Mouse (Mus musculus) midbrain, embryonic 11.5 days (tissue): ENCODE data around the gene Iqcf3. TPM values are rescaled to one million over a fixed set of nuclear protein-coding genes. Genes with fewer than 3 reads are reported as not detected.

Experiments
- ATAC-seq: fragments of 200-750 bp; cut with Nextera tagmentation; 2 replicates; pipeline ENCODE4 v1.8.0; 2017; ENCODE audit warnings: moderate TSS enrichment, moderate library complexity; ENCODE audit not compliant: low FRiP score
- DNase-seq: peaks from one replicate; pipeline ENCODE4 v3.0.0; 2015; ENCODE audit warnings: low spot score; ENCODE audit errors: missing footprints
- H3K27ac ChIP-seq: fragments of 300-500 bp; sonication (generic); 2 replicates; pipeline ENCODE4 v1.5.1; 2014; ENCODE audit warnings: low read depth, low read length
- H3K27me3 ChIP-seq: fragments of 300-500 bp; sonication (generic); 2 replicates; pipeline ENCODE4 v1.6.1; 2014; ENCODE audit warnings: mild to moderate bottlenecking, low read length, moderate library complexity, mixed read lengths; ENCODE audit not compliant: control insufficient read depth, insufficient read depth
- H3K36me3 ChIP-seq: fragments of 300-500 bp; sonication (generic); 2 replicates; pipeline ENCODE4 v1.6.1; 2014; ENCODE audit warnings: mild to moderate bottlenecking, low read length, moderate library complexity, mixed read lengths; ENCODE audit not compliant: control insufficient read depth, insufficient read depth
- H3K4me1 ChIP-seq: fragments of 300-500 bp; sonication (generic); 2 replicates; pipeline ENCODE4 v1.6.1; 2014; ENCODE audit warnings: low read length; ENCODE audit not compliant: control insufficient read depth, insufficient read depth
- H3K4me2 ChIP-seq: fragments of 300-500 bp; sonication (generic); 2 replicates; pipeline ENCODE4 v1.6.1; 2014; ENCODE audit warnings: mild to moderate bottlenecking, moderate library complexity
- H3K4me3 ChIP-seq: fragments of 300-500 bp; sonication (generic); 2 replicates; pipeline ENCODE4 v1.5.1; 2014; ENCODE audit warnings: low read depth, low read length
- H3K9ac ChIP-seq: fragments of 300-500 bp; sonication (generic); 2 replicates; pipeline ENCODE4 v1.6.1; 2014; ENCODE audit warnings: low read length
- H3K9me3 ChIP-seq: fragments of 300-500 bp; sonication (generic); 2 replicates; pipeline ENCODE4 v1.6.1; 2016; ENCODE audit warnings: low read length; ENCODE audit not compliant: control insufficient read depth
- WGBS: fragments of 180-500 bp; shearing (Covaris S2); extraction: QIAGEN DNeasy Blood & Tissue Kit; methylation state at CpG from one replicate; pipeline ENCODE4 v1.1.7; 2014; 5-methylcytosine and 5-hydroxymethylcytosine counted together
- polyA plus RNA-seq: library from polyadenylated mRNA; unstranded; fragments of >200 nt; fragmentation: Nextera tagmentation; extraction: Ambion mirVana; gene quantifications from 2 replicates; pipeline ENCODE4 v1.2.1, GENCODE M21; 2014

Iqcf3 gene
- polyA plus RNA-seq, 1 experiment from 2014 or later: not detected

DNA sequence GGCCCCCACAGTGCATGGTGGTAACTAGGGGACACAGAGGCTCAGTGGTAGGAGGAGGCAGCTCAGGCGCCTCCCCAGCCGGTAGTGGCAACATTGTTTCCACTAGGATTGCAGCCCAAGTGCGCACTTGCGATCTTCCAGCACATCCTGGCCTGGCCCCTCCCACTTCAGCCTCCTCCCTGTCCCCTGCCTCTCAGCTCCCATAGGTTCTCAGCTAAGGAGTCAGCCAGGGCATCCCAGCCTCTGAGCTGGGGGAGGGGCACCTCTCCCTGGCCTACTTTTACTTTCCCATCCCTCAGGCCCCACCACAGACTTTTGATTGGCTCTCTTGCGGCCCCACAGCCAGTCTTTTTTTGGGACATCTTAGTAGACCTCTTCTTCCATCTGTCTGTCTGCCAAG, 89.5 kb downstream of the Iqcf3 start:
- H3K4me1 ChIP-seq: peaks cover 21% of the 10 kb centered on the region
- DNase-seq (no peak), ATAC-seq (no peak)
- no peak overlapping the region for H3K9ac ChIP-seq
- H3K36me3 ChIP-seq: no peaks in the 10 kb centered on the region
- no peaks in the 10 kb centered on the region for H3K9me3 ChIP-seq
- H3K4me2 ChIP-seq: no peak overlapping the region
- WGBS: 11% methylated on average over 5 of the region's 5 CpGs
- no peaks in the 10 kb centered on the region for H3K27me3 ChIP-seq
- no peak overlapping the region for H3K27ac ChIP-seq
- H3K4me3 ChIP-seq: no peak overlapping the region

DNA sequence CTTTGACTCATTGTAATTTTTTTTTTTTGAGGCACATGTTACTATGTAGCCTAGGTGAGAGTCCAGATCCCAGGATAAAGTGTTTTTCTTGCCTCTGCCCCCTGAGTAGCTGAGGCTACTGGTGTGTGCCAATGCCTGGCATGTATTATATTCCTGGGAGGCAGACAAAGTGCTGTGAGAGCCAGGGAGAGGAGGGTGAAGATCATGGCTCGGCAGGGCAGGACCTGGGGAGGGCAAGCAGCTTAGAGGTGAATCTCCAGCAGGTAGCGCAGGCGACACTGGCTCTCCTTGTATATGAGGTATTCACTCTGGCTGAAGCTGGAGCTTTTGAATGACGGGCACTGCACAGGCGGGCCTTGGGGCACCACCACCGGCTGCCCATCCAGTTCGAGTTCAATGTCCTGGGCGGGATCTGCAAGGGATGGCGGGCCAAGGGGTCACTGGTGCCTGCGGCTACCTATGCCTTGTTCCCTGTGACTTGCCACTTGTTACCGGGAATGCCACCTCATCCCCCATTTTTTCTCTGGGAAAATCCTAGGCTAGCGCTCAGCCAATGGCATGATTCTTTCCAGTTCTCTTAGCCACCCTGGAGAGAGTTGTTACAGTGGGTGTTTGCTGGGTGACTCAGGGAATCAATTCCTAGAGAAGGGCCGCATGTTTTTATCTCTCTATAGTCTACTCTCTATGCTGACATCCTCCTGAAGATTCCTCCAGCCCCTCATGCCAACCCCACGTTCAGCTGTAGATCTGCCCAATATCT, 90.3 kb downstream of the Iqcf3 start:
- no peak overlapping the region for H3K27ac ChIP-seq
- H3K36me3 ChIP-seq: no peaks in the 10 kb centered on the region
- no peak for ATAC-seq
- H3K9ac ChIP-seq: no peak overlapping the region; the same call in 1 of the 2 replicates
- H3K4me1 ChIP-seq: peaks cover 17% of the 10 kb centered on the region
- 67% methylated on average over 14 of the region's 14 CpGs for WGBS
- no peaks in the 10 kb centered on the region; the same call in 1 of the 2 replicates for H3K27me3 ChIP-seq
- H3K4me2 ChIP-seq: no peak overlapping the region
- H3K4me3 ChIP-seq: no peak overlapping the region
- no peak for DNase-seq
- H3K9me3 ChIP-seq: no peaks in the 10 kb centered on the region

DNA sequence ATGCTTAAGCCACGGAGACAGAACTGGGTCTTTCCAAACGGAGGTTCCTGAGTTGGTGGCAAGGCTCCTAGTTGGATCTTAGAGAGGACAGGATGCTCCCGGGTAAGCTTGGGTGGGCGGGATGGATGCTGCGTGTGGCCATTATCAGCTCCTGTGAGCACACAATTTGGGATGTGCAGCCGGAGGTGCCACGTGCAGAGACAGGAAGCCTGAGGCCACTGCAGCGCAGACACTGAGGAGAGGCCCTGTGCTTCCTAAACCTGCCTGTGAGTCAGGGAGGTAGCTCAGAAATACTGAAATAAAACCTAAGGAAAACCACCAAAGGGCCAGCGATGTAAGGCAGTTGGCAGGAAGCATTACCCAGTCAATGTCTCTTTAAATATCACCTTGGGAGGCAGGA, 91.7 kb downstream of the Iqcf3 start:
- H3K9me3 ChIP-seq: no peaks in the 10 kb centered on the region
- ATAC-seq (no peak), DNase-seq (no peak)
- peaks cover 3% of the 10 kb centered on the region for H3K27me3 ChIP-seq
- H3K4me3 ChIP-seq: no peak overlapping the region
- no peaks in the 10 kb centered on the region for H3K36me3 ChIP-seq
- no peak overlapping the region for H3K4me2 ChIP-seq
- 80% methylated on average over 9 of the region's 9 CpGs for WGBS
- no peak overlapping the region for H3K9ac ChIP-seq
- H3K27ac ChIP-seq: no peak overlapping the region
- H3K4me1 ChIP-seq: peaks cover 18% of the 10 kb centered on the region

DNA sequence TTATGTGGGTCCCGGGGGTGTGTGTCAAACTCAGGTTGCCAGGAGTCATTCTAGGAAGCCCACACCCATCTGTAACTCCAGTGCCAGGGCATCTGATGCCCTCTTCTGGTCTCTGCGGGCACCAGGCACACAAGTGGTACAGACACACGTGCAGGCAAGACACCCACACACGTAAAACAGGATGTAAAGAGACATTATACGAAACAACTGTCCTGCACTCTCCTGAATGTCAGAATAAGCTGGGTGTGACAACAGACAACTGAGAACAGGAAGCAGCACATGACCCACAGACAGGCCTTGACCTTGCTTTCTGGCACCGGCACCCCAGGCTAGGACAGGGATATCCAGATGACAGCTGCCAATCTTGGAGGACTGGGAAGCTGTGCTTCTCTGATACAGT, 92.1 kb downstream of the Iqcf3 start:
- H3K9me3 ChIP-seq: no peaks in the 10 kb centered on the region
- no peak overlapping the region for H3K4me2 ChIP-seq
- H3K4me1 ChIP-seq: peaks cover 18% of the 10 kb centered on the region
- peaks cover 3% of the 10 kb centered on the region for H3K27me3 ChIP-seq
- no peak overlapping the region for H3K27ac ChIP-seq
- no peak overlapping the region for H3K9ac ChIP-seq
- H3K4me3 ChIP-seq: no peak overlapping the region
- H3K36me3 ChIP-seq: no peaks in the 10 kb centered on the region; the same call in 1 of the 2 replicates
- ATAC-seq (no peak), DNase-seq (no peak)
- WGBS: 78% methylated on average over 6 of the region's 6 CpGs

DNA sequence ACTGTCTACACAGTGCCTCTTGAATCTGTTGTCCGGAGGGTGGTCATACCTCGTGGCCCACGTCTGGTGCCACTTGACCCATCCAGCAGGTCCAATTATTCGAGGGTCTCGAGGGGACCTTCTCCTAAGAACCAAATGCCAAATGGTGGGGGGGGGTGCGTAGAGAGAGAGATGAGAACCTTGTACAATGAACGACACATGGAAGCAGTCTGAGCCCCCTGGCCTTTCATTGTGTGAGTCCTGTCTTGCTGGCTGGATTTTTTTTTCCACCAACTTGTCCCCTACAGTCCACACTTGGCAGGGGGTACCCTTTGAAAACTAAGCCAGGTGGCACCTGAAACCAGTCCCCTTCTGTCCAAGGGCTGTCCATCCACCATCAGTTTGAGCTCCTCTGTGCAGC, 93.7 kb downstream of the Iqcf3 start:
- DNase-seq (peak; percentile 53), ATAC-seq (no peak)
- Histone ChIP-seq H3K27ac (no peak overlapping the region), H3K27me3 (peaks cover 7% of the 10 kb centered on the region), H3K9ac (no peak overlapping the region), H3K4me1 (peaks cover 16% of the 10 kb centered on the region), H3K9me3 (no peaks in the 10 kb centered on the region), H3K36me3 (peaks cover 7% of the 10 kb centered on the region), H3K4me3 (no peak overlapping the region), H3K4me2 (no peak overlapping the region)
- 87% methylated on average over 7 of the region's 7 CpGs for WGBS

DNA sequence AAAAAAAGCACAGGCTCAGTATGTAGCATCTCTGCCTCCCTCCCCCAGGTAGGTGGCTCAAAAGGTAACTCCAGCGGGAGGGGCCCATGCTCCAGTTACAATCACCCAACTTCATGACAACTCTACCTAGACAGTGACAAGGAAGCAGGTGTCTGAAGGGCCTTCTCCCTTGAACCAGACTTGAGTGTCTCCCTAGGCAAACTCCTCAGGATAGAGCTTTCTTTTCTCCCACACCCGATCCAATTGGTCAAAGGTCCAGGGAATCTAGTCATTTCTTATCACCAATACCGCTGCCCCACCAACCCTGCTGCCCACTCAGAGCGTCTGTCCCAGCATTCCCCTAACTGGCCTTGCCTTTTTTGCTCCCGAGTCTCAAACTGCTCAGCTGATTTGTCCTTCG, 94.7 kb downstream of the Iqcf3 start:
- H3K27ac ChIP-seq: no peak overlapping the region
- peaks cover 13% of the 10 kb centered on the region for H3K4me1 ChIP-seq
- no peak overlapping the region for H3K4me2 ChIP-seq
- peaks cover 7% of the 10 kb centered on the region for H3K27me3 ChIP-seq
- DNase-seq: no peak
- no peak for ATAC-seq
- peaks cover 15% of the 10 kb centered on the region for H3K36me3 ChIP-seq
- H3K9me3 ChIP-seq: no peaks in the 10 kb centered on the region
- WGBS: 87% methylated on average over 6 of the region's 6 CpGs
- no peak overlapping the region for H3K4me3 ChIP-seq
- H3K9ac ChIP-seq: no peak overlapping the region

DNA sequence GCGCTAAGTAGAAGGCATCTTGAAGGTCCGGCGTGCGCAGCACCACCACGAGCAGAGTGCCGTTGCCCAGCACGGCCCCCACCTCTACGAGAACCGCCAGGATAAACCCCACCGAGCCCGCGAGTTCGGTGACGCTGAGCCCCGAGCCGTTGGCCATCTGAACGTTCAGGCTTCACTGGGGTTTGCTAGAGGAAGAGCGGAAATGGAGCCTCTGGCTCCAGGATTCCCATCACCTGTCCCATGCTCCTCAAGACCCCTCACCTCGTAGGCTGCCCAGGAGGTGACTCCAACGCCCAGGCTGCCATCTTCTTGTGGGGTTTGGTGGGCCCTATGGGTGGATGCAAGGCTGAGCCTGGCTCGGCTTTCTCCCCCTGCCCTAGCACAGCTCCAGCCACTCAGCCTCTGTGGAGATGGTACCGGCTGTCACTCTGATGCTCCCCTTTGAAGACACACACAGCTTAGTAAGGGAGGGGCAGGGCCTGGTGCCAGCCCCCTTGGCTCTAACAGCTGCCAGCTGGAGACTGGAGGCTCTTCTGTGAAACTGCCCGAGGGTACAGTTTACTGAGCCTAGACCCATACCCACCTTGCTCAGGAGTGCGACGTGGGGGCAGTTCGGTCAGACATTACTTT, 95.7 kb downstream of the Iqcf3 start, which contains the start of gene Gpr62:
Gene Gpr62 (minus strand): TSS at position 368 of the 630 bp plus-strand sequence.
- Histone ChIP-seq H3K4me3 (peak within 1 kb of the TSS; percentile 38), H3K4me2 (peak within 1 kb of the TSS; percentile 79), H3K9ac (peak within 1 kb of the TSS; percentile 70), H3K4me1 (peaks cover 11% of the 10 kb centered on the region), H3K27ac (peak within 1 kb of the TSS; percentile 59), H3K36me3 (peaks cover 21% of the 10 kb centered on the region), H3K9me3 (no peaks in the 10 kb centered on the region), H3K27me3 (peaks cover 7% of the 10 kb centered on the region)
- ATAC-seq (0 out of 2 replicates have a peak, but pooled peaks have one; percentile 1), DNase-seq (no peak)
- WGBS: 36% methylated on average over 26 of the region's 26 CpGs

DNA sequence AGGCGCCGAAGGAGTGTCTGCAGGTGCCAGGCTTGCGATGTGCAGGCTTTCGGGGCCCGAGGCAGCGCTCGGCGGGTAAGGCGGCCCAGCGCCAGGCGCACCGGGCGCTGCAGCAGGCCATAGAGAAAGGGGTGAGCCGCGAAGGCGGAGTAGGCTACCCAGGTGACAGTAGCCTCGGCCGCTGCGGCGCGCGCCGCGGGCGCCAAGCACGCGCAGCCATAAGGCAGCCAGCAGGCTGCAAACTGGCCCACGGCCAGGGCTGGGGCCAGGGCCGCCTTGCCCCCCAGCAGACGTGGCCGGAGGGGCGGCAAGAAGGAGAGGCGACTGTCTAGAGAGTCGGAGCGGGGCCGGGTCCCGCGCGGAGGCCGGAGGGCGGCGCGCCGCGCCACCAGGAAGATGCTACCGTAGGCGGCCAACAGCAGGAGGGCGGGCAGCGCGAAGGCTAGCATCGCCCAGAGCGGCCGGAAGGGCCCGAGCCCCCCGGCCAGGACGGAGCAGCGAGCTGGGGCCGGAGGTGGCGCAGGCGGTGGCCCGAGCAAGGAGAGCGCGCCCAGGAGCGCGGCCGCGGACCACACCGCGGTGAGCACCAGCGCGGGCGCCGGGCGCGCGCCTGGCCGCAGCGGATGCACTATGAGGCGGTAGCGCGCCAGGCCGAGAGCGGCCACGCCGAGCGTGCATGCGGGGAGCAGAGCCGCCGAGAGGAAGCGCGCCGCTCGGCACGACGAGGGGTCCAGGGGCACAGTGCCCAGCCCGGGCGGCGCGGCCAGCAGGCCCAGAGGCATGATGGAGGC, 96.5 kb downstream of the Iqcf3 start:
- peak; percentile 86 for ATAC-seq
- peak overlapping the region; percentile 38 for H3K4me3 ChIP-seq
- H3K27ac ChIP-seq: peak overlapping the region; percentile 59
- peak overlapping the region; percentile 79 for H3K4me2 ChIP-seq
- H3K4me1 ChIP-seq: peaks cover 13% of the 10 kb centered on the region
- WGBS: 1% methylated on average over 98 of the region's 99 CpGs
- H3K9me3 ChIP-seq: no peaks in the 10 kb centered on the region
- peak; percentile 96 for DNase-seq
- peaks cover 21% of the 10 kb centered on the region for H3K36me3 ChIP-seq
- peak overlapping the region; percentile 70 for H3K9ac ChIP-seq
- H3K27me3 ChIP-seq: peaks cover 7% of the 10 kb centered on the region
